Mouse (Mus musculus) midbrain, postnatal 0 days (tissue): ENCODE data around the gene Rps25. TPM values are rescaled to one million over a fixed set of nuclear protein-coding genes. Genes with fewer than 3 reads are reported as not detected.
"Not testable (repeated sequence)": the region's sequence is repeated elsewhere in the genome, so short reads cannot be mapped to it uniquely, and the experiment has no call there.

Source experiments
- ATAC-seq: fragments of 200-750 bp; cut with Nextera tagmentation; 2 replicates; pipeline ENCODE4 v1.8.0; 2017; ENCODE audit warnings: moderate number of reproducible peaks, mild to moderate bottlenecking, moderate TSS enrichment, moderate library complexity; ENCODE audit not compliant: low FRiP score
- DNase-seq: peaks from one replicate; pipeline ENCODE4 v3.0.0-alpha.2; 2015; ENCODE audit warnings: low spot score
- H3K27ac ChIP-seq: fragments of 300-500 bp; sonication (generic); 2 replicates; pipeline ENCODE4 v1.5.1; 2014; ENCODE audit warnings: low read depth, mild to moderate bottlenecking, low read length, mixed read lengths
- H3K27me3 ChIP-seq: fragments of 300-500 bp; sonication (generic); 2 replicates; pipeline ENCODE4 v1.6.1; 2014; ENCODE audit warnings: low read length, control low read depth, mixed read lengths; ENCODE audit not compliant: insufficient read depth
- H3K36me3 ChIP-seq: fragments of 300-500 bp; sonication (generic); 2 replicates; pipeline ENCODE4 v1.6.1; 2014; ENCODE audit warnings: low read length, control low read depth, mixed read lengths; ENCODE audit not compliant: insufficient read depth
- H3K4me1 ChIP-seq: fragments of 300-500 bp; sonication (generic); 2 replicates; pipeline ENCODE4 v1.6.1; 2014; ENCODE audit warnings: mild to moderate bottlenecking, control low read depth, antibody characterized with exemption, low read length, mixed read lengths; ENCODE audit not compliant: insufficient read depth
- H3K4me2 ChIP-seq: fragments of 300-500 bp; sonication (generic); 2 replicates; pipeline ENCODE4 v1.6.1; 2014; ENCODE audit warnings: low read depth, mild to moderate bottlenecking, low read length, mixed read lengths; ENCODE audit not compliant: poor library complexity, severe bottlenecking
- H3K4me3 ChIP-seq: fragments of 300-500 bp; sonication (generic); 2 replicates; pipeline ENCODE4 v1.5.1; 2014; ENCODE audit warnings: low read depth, mild to moderate bottlenecking, low read length, moderate library complexity
- H3K9ac ChIP-seq: fragments of 300-500 bp; sonication (generic); replicated peaks from 2 replicates; pipeline ENCODE4 v1.6.1; 2014; ENCODE audit warnings: mild to moderate bottlenecking, low read length, moderate library complexity, mixed read lengths; ENCODE audit not compliant: poor library complexity, severe bottlenecking
- H3K9me3 ChIP-seq: fragments of 300-500 bp; sonication (generic); 2 replicates; pipeline ENCODE4 v1.6.1; 2016; ENCODE audit warnings: low read length, control low read depth
- CTCF ChIP-seq: IDR thresholded peaks from 2 replicates; pipeline ENCODE4 v1.5.1; 2016; ENCODE audit warnings: antibody characterized with exemption, mild to moderate bottlenecking
- WGBS: fragments of 180-500 bp; shearing (Covaris S2); extraction: QIAGEN DNeasy Blood & Tissue Kit; methylation state at CpG from one replicate; pipeline ENCODE4 v1.1.7; 2014; 5-methylcytosine and 5-hydroxymethylcytosine counted together
- polyA plus RNA-seq: library from polyadenylated mRNA; unstranded; fragments of >200 nt; fragmentation: Nextera tagmentation; extraction: Ambion mirVana; gene quantifications from 2 replicates; pipeline ENCODE4 v1.2.1, GENCODE M21; 2015
- total RNA-seq: library from RNA; depleted of rRNA; stranded (reverse); fragments of >200 nt; gene quantifications from 2 replicates; pipeline ENCODE4 v1.2.3, GENCODE M21; 2014

Gene Rps25
- total and polyA plus RNA-seq, 2 experiments from 2014 or later = 298 to 1,621 TPM

DNA sequence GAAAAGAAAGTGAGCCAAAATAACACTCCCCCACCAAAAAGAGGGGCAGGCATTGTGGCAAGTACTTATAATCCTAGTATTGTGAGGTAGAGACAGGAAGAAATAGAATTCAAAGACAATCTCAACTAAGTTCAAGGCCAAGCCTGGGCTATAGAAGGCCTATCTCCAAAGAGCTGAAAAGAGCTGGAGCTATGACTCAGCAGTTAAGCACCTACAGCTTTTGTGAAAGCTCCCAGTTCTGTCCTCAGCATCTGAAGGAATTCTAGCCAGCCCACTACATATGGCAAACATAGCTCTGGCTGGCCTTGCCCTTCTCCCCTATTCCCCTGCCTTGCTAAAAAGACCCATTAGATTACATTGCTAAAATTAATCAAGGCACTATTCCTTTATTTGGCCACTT, 33.6 kb upstream of the Rps25 start:
- Histone ChIP-seq H3K4me2 (no peak overlapping the region), H3K27ac (no peak overlapping the region)

DNA sequence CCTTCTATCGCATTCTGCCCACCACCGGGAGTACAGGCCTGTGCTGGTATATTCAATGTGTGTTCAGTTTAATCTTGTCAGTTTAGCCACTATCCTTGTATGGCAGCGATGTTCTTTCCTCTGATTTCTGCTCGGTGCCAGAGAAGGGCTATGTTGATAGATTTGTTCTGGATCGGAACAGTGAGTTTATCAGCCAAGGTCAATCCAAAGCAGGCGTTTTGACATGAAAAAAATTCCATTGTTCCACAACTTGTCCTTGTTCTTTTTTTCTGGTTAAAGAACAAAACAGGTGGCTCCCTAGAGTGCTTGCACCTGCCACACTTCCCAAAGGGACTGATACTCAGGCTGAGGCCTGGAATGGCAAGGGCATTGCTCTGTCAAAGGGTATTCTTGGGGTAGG, 30.8 kb upstream of the Rps25 start:
- Histone ChIP-seq H3K4me3 (no peak overlapping the region), H3K27me3 (no peaks in the 10 kb centered on the region), H3K36me3 (peaks cover under 1% of the 10 kb centered on the region; the same call in 1 of the 2 replicates), H3K4me1 (peaks cover 9% of the 10 kb centered on the region; the same call in 1 of the 2 replicates), H3K27ac (no peak overlapping the region), H3K4me2 (no peak overlapping the region), H3K9ac (no peak overlapping the region), H3K9me3 (no peaks in the 10 kb centered on the region)
- WGBS = 90% methylated on average over 6 of the region's 6 CpGs
- no peak for TF ChIP-seq CTCF
- ATAC-seq = no peak
- DNase-seq = no peak

More for the DNA sequence above, 33.6 kb upstream of the Rps25 start:
- Histone ChIP-seq H3K9ac (no peak overlapping the region), H3K4me3 (no peak overlapping the region), H3K27me3 (no peaks in the 10 kb centered on the region), H3K4me1 (no peaks in the 10 kb centered on the region), H3K36me3 (no peaks in the 10 kb centered on the region), H3K9me3 (no peaks in the 10 kb centered on the region)
- no peak for ATAC-seq
- TF ChIP-seq CTCF = no peak
- DNase-seq = no peak

DNA sequence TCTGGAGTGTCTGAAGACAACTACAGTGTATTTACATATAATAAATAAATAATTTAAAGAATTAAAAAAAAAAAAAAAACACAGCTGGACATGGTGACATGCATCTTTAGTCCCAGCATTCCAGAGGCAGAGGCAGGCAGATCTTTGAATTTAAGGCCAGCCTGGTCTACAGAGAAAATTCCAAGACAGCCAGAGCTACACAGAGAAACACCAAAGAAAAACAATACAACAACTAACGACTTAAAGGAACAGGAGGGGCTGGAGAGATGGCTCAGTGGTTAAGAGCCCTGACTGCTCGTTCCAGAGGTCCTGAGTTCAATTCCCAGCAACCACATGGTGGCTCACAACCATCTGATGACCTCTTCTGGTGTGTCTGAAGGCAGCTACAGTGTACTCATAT, 29.6 kb upstream of the Rps25 start:
- H3K36me3 ChIP-seq = peaks cover 12% of the 10 kb centered on the region
- not testable (repeated sequence) for H3K27me3 ChIP-seq, H3K4me1 ChIP-seq, H3K9ac ChIP-seq, ATAC-seq, H3K9me3 ChIP-seq, H3K27ac ChIP-seq, DNase-seq, H3K4me3 ChIP-seq, H3K4me2 ChIP-seq
- 91% methylated on average over 2 of the region's 2 CpGs for WGBS

DNA sequence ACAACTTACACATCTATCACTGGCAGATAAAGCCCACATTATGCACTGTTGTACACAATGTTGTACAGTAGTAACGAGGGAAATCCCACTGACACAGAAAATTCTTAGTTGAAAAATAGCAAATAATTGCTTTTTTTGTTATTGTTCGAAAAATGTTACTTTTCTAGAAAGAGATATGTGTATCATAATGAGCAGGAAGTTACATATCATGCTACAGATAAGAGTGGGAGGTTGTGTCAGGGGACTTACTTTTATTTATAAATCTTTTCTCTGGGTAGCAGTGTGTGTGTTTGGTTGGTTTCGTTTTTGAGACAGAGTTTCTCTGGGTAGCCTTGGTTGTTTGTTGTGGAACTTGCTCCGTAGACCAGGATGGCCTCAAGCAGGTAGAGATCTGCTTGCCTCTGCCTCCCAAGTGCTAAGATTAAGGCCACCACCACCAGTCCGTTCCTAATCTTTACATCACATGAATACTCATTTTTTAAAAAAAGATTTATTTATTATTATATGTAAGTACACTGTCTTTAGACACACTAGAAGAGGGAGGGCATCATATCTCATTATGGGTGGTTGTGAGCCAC, 28.7 kb upstream of the Rps25 start:
- Histone ChIP-seq H3K36me3 (peaks cover 21% of the 10 kb centered on the region), H3K4me1 (peaks cover 9% of the 10 kb centered on the region; the same call in 1 of the 2 replicates), H3K9ac (0 out of 2 replicates have a peak overlapping the region, but pooled peaks have one; percentile 74), H3K9me3 (no peaks in the 10 kb centered on the region), H3K27me3 (no peaks in the 10 kb centered on the region), H3K27ac (peak overlapping the region; percentile 86; the same call in 1 of the 2 replicates), H3K4me2 (peak overlapping the region; percentile 55), H3K4me3 (peak overlapping the region; percentile 92)
- WGBS = 92% methylated on average over 5 of the region's 5 CpGs
- DNase-seq (no peak), ATAC-seq (no peak)
- TF ChIP-seq CTCF = no peak

GRCm38 (mm10) chr9:44379054-44379834, 27.7 kb upstream of the Rps25 start, which contains the start of gene Hyou1:
Gene Hyou1 (plus strand): TSS chr9:44379490.
- H3K36me3 ChIP-seq = peaks cover 31% of the 10 kb centered on the region
- ATAC-seq (peak; percentile 98), DNase-seq (peak; percentile 98)
- H3K9ac ChIP-seq = peak within 1 kb of the TSS; percentile 95
- H3K4me3 ChIP-seq = peak within 1 kb of the TSS; percentile 92
- WGBS = under 1% methylated on average over 76 of the region's 83 CpGs
- peaks cover 9% of the 10 kb centered on the region; the same call in 1 of the 2 replicates for H3K4me1 ChIP-seq
- peak within 1 kb of the TSS; percentile 86 for H3K27ac ChIP-seq
- peak; percentile 62 for TF ChIP-seq CTCF
- H3K4me2 ChIP-seq = peak within 1 kb of the TSS; percentile 94
- no peaks in the 10 kb centered on the region for H3K27me3 ChIP-seq
- H3K9me3 ChIP-seq = no peaks in the 10 kb centered on the region

DNA sequence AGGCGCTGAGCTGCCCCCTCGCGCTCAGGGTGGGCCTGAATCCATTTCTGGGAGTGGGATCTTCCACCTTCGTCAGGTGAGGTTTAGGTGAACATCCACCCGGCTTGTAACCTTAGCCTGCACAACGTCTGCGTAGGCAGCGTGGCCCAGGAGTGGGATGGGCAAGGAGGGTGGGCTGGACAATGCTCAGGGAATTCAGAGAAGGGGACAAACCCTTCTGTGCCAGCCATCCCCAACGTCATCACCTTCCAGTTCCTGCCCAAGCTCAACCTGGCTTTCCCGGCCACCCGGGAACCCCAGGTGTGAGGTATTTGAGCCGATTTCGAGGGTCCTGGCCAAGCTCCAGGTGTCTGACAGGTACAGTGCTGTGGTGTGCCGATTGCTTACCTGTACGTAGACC, 27.1 kb upstream of the Rps25 start:
- Histone ChIP-seq H3K27me3 (no peaks in the 10 kb centered on the region), H3K27ac (peak overlapping the region; percentile 83), H3K36me3 (peaks cover 37% of the 10 kb centered on the region), H3K9ac (peak overlapping the region; percentile 95), H3K4me3 (peak overlapping the region; percentile 92), H3K9me3 (no peaks in the 10 kb centered on the region), H3K4me1 (peaks cover 9% of the 10 kb centered on the region; the same call in 1 of the 2 replicates), H3K4me2 (peak overlapping the region; percentile 94)
- ATAC-seq = peak; percentile 28; the same call in 1 of the 2 replicates
- no peak for DNase-seq
- TF ChIP-seq CTCF = no peak
- 11% methylated on average over 15 of the region's 15 CpGs for WGBS
